Comparison of ENCODE assay signal across 8 mouse cellular contexts in genomic region chr17:83631783-83632652, GRCm38 (mm10). TPM values are rescaled to one million over a fixed set of nuclear protein-coding genes. Genes with fewer than 3 reads are reported as not detected.
A peak's percentile ranks its signal among the peaks of the same experiment; 100 is the strongest.
DNase-seq lines count a peak whose midpoint lies in the region; ATAC-seq and TF ChIP-seq lines count a peak whose summit lies in the region.

Kcng3 (minus strand) TSS chr17:83631895.

- peak; percentile 23 for DNase-seq in kidney, adult 18-20 months
- no peak for DNase-seq in kidney, adult 8-10 months
- DNase-seq in adrenal gland, postnatal 4 days (ENCODE audit: low spot score in 2 of 2) = peak; percentile 20 to 47
- peak; percentile 28 to 33 for DNase-seq in frontal cortex, postnatal 10 days (ENCODE audit: low spot score in 2 of 2)
- DNase-seq in neural tube, embryonic 11.5 days (ENCODE audit: low spot score) = peak; percentile 55
- peak; percentile 8 to 29 for DNase-seq in thymus, postnatal 10 days (ENCODE audit: low spot score in 2 of 2)

- H3K4me1 ChIP-seq in intestine, postnatal 0 days (replicated peaks; ENCODE audit: control insufficient read depth, insufficient read depth, low read length) = peaks cover 5% of the 10 kb centered on the region
- peaks cover 40% of the 10 kb centered on the region for H3K4me1 ChIP-seq in liver, embryonic 12.5 days
- 0 out of 2 replicates have a peak, but pooled peaks cover 5% of the 10 kb centered on the region for H3K4me1 ChIP-seq in neural tube, embryonic 11.5 days (ENCODE audit: control insufficient read depth, insufficient read depth, low read length)

- under 1% methylated on average over 63 of the region's 86 CpGs for WGBS in intestine, postnatal 0 days
- WGBS in liver, embryonic 12.5 days (ENCODE audit: insufficient replicate concordance) = under 1% methylated on average over 84 of the region's 86 CpGs
- under 1% methylated on average over 50 of the region's 86 CpGs for WGBS in neural tube, embryonic 11.5 days

- peaks cover 64% of the 10 kb centered on the region for H3K27me3 ChIP-seq in intestine, postnatal 0 days (replicated peaks; ENCODE audit: control insufficient read depth, insufficient read depth, low read length)
- H3K27me3 ChIP-seq in liver, embryonic 12.5 days (replicated peaks) = peaks cover 90% of the 10 kb centered on the region
- H3K27me3 ChIP-seq in neural tube, embryonic 11.5 days (ENCODE audit: control insufficient read depth, insufficient read depth, low read length) = peaks cover 34% of the 10 kb centered on the region

- peak within 1 kb of the TSS; percentile 42 for H3K9ac ChIP-seq in intestine, postnatal 0 days (ENCODE audit: low read depth, low read length)
- peak within 1 kb of the TSS; percentile 51 for H3K9ac ChIP-seq in liver, embryonic 12.5 days
- H3K9ac ChIP-seq in neural tube, embryonic 11.5 days (ENCODE audit: low read length) = peak within 1 kb of the TSS; percentile 45

- no peaks in the 10 kb centered on the region for H3K9me3 ChIP-seq in intestine, postnatal 0 days (ENCODE audit: control insufficient read depth)
- H3K9me3 ChIP-seq in liver, embryonic 12.5 days (replicated peaks) = no peaks in the 10 kb centered on the region
- H3K9me3 ChIP-seq in neural tube, embryonic 11.5 days (ENCODE audit: control insufficient read depth, low read length) = no peaks in the 10 kb centered on the region

- TF ChIP-seq CTCF in intestine, postnatal 0 days (IDR thresholded peaks at IDR 0.05; ENCODE audit: low read depth) = no peak

- peak within 1 kb of the TSS; percentile 94 for H3K4me2 ChIP-seq in intestine, postnatal 0 days (replicated peaks; ENCODE audit: low read depth)
- peak within 1 kb of the TSS; percentile 95 for H3K4me2 ChIP-seq in liver, embryonic 12.5 days
- H3K4me2 ChIP-seq in neural tube, embryonic 11.5 days (ENCODE audit: low read depth) = peak within 1 kb of the TSS; percentile 89

- no peak within 1 kb of the TSS for H3K27ac ChIP-seq in intestine, postnatal 0 days (ENCODE audit: low read depth, low read length)
- H3K27ac ChIP-seq in liver, embryonic 12.5 days = no peak within 1 kb of the TSS
- no peak within 1 kb of the TSS for H3K27ac ChIP-seq in neural tube, embryonic 11.5 days (ENCODE audit: low read depth, low read length)

- peak within 1 kb of the TSS; percentile 59 for H3K4me3 ChIP-seq in intestine, postnatal 0 days (ENCODE audit: low read depth, low read length)
- peak within 1 kb of the TSS; percentile 66 for H3K4me3 ChIP-seq in liver, embryonic 12.5 days
- peak within 1 kb of the TSS; percentile 54 for H3K4me3 ChIP-seq in neural tube, embryonic 11.5 days (ENCODE audit: low read depth, low read length)

- no peaks in the 10 kb centered on the region for H3K36me3 ChIP-seq in intestine, postnatal 0 days (ENCODE audit: control insufficient read depth, insufficient read depth)
- no peaks in the 10 kb centered on the region for H3K36me3 ChIP-seq in liver, embryonic 12.5 days
- no peaks in the 10 kb centered on the region for H3K36me3 ChIP-seq in neural tube, embryonic 11.5 days (ENCODE audit: control insufficient read depth, insufficient read depth, low read length)

- peak; percentile 72 for ATAC-seq in intestine, postnatal 0 days
- ATAC-seq in liver, embryonic 12.5 days = peak; percentile 40
- ATAC-seq in neural tube, embryonic 11.5 days (ENCODE audit: insufficient read depth, low FRiP score, low TSS enrichment) = peak; percentile 62

RNA-seq across cellular contexts. Expression of gene Kcng3, which starts in this region (rescaled TPM):
- 10 to 100 TPM; 12.7 to 13.6 TPM for total RNA-seq in adrenal gland, postnatal 4 days (2021)
- polyA plus RNA-seq in intestine, postnatal 0 days (2015; fragmentation: Nextera tagmentation; extraction: Ambion mirVana) = not detected in 2 replicates
- 0.06 and 0.17 TPM in 2 replicates for polyA plus RNA-seq in liver, embryonic 12.5 days (2016; fragmentation: Nextera tagmentation; extraction: Ambion mirVana)
- polyA plus RNA-seq in neural tube, embryonic 11.5 days (2014; fragmentation: Nextera tagmentation; extraction: Ambion mirVana) = not detected in 2 replicates

Comparison
In these comparisons a context has a peak if more than half of its experiments do, and no peak if none do; other contexts are left out.
1. DNase-seq: peak in kidney, adult 18-20 months (single experiment), adrenal gland, postnatal 4 days (2 of 2), frontal cortex, postnatal 10 days (2 of 2) and thymus, postnatal 10 days (2 of 2); none in kidney, adult 8-10 months (0 of 2).
2. Peak in ATAC-seq, H3K4me3 ChIP-seq, H3K9ac ChIP-seq and H3K4me2 ChIP-seq in intestine, postnatal 0 days; RNA of the gene not detected or under 1 TPM.
3. Peak in ATAC-seq, H3K4me3 ChIP-seq, H3K9ac ChIP-seq and H3K4me2 ChIP-seq in liver, embryonic 12.5 days; RNA of the gene not detected or under 1 TPM.
4. Peak in DNase-seq, ATAC-seq, H3K4me3 ChIP-seq, H3K9ac ChIP-seq and H3K4me2 ChIP-seq in neural tube, embryonic 11.5 days; RNA of the gene not detected or under 1 TPM.
5. Peak in every context shown above with its lines, with median percentiles within 50 percentile points of each other: ATAC-seq, H3K4me2 ChIP-seq, H3K4me3 ChIP-seq and H3K9ac ChIP-seq.